Mouse (Mus musculus) megakaryocyte, embryonic 14.5 days (primary cell): ENCODE data around the gene Aldoart2.

Source experiments
- FLI1 ChIP-seq: IDR thresholded peaks from 2 replicates; pipeline ENCODE4 v1.6.1; 2012; ENCODE audit warnings: low read length, inconsistent platforms, mixed read lengths
- GATA1 ChIP-seq: IDR thresholded peaks from 3 replicates; pipeline ENCODE4 v1.6.1; 2012; ENCODE audit warnings: mixed read lengths, low read length, inconsistent platforms, borderline replicate concordance

DNA sequence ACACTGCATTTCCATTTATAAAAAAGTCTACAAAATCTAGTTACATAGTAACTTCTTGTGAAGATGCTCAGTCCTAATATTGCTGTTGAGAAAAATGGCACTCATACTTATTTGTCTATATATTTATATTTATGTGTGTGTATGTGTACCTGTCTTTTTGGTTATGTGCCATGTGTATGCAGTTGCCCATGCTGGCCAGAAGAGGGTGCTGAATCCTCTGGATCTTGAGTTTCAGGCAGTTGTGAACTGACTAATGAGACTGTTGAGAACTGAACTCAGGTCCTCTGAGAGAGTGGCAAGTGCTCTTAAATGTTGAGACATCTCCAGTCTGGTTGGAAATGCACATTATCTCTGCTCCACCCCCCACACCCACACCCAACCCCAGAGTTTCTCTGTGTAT lies 8.1 kb downstream of the Aldoart2 start:
- TF ChIP-seq GATA1 (no peak), FLI1 (no peak)
